Mouse (Mus musculus) lung, adult 2 months (tissue): ENCODE measurements at regions not wholly inside any gene's neighbourhood (a gene's known extent, or its start where the extent isn't known, plus 50 kb on each side); places are given as distances from the start of the nearest gene placed in this dataset.

Experiments used
- DNase-seq: peaks from one replicate; pipeline ENCODE4 v3.0.0; 2022
- H3K4me1 ChIP-seq: fragments of 200-500 bp; 2 replicates; pipeline ENCODE4 v1.6.1; 2011; ENCODE audit warnings: low read length; ENCODE audit not compliant: control insufficient read depth, insufficient read depth
- H3K4me3 ChIP-seq: fragments of 200-500 bp; replicated peaks from 2 replicates; pipeline ENCODE3; 2011; ENCODE audit warnings: low read depth, mild to moderate bottlenecking, control low read depth, low read length; ENCODE audit errors: extremely low read depth
- CTCF ChIP-seq: fragments of 200-500 bp; IDR thresholded peaks from 2 replicates; pipeline ENCODE4 v1.5.1; 2011; ENCODE audit warnings: mild to moderate bottlenecking, low read length, control low read depth; ENCODE audit not compliant: insufficient read depth
- POLR2A ChIP-seq: fragments of 200-500 bp; IDR thresholded peaks from 2 replicates; pipeline ENCODE4 v1.6.1; 2011; ENCODE audit warnings: low read depth, mild to moderate bottlenecking, control low read depth, low read length, borderline replicate concordance; ENCODE audit errors: extremely low read depth
- WGBS: fragments of 180-500 bp; shearing (Covaris S2); methylation state at CpG from one replicate; pipeline ENCODE4 v1.1.7; 2018; 5-methylcytosine and 5-hydroxymethylcytosine counted together

DNA sequence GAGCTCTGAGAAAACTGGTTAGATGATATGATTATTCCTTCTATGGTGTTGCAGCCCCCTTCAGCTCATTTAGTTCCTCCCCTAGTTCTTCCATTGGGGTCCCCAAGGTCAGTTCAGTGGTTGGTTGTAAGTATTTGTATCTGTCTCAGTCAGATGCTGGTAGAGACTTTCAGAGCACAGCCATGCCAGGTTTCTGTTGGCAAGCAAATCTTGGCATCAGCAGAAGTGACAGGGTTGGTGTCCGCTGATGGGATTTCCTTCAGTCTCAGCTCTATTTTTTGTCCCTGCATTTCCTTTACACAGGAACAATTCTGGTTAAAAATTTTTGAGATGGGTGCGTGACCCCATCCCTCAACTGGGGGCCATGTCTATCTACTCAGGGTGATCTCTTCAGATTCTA lies 55.3 kb upstream of the Spaca1 start:
- 95% methylated on average over 2 of the region's 2 CpGs for WGBS
- Histone ChIP-seq H3K4me1 (no peaks in the 10 kb centered on the region), H3K4me3 (no peak overlapping the region)
- TF ChIP-seq POLR2A (no peak), CTCF (no peak)
- no peak for DNase-seq

DNA sequence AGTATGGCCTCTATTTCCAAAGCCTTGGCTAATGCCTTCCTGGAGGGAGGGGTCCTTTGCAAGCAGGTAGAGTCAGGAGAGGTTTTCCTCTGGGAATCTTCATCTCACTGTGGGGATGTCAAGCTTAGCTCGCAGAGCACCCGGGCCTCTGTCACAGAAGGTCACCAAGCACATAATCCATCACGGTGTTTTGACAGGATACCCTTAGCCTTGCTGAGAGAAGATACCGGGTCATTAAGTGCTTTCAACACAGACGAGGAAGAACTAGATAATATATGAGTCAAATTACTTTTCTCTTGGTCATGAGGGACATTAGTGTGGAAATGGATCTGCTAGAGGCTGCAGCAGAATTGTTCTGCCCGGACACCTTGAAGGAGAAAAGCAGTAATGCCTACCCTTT lies 64.3 kb upstream of the Spaca1 start:
- no peaks in the 10 kb centered on the region for H3K4me1 ChIP-seq
- no peak for DNase-seq
- 27% methylated on average over 6 of the region's 6 CpGs for WGBS
- TF ChIP-seq POLR2A (no peak), CTCF (no peak)
- no peak overlapping the region for H3K4me3 ChIP-seq

DNA sequence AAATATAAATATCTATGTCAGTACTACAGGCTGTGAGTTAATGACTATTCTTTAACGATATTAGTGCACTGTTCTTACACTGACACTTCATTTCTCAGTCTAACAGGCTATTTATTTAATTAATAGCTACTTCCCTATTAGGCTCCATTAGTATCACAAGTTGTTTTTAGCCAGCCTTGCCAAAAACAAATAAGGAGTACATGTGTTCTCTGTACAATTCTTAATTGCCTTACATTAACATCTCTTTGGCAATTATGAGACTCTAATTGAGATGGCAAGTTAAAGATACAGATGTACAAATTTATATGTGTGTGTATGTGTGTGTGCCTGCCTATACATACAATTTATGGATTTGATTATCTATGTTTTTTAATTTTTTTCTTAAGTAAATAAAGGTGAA lies 67.1 kb upstream of the Spaca1 start:
- 36% methylated on average over 1 of the region's 1 CpGs for WGBS
- TF ChIP-seq POLR2A (no peak), CTCF (no peak)
- DNase-seq: no peak
- H3K4me3 ChIP-seq: no peak overlapping the region
- H3K4me1 ChIP-seq: no peaks in the 10 kb centered on the region

DNA sequence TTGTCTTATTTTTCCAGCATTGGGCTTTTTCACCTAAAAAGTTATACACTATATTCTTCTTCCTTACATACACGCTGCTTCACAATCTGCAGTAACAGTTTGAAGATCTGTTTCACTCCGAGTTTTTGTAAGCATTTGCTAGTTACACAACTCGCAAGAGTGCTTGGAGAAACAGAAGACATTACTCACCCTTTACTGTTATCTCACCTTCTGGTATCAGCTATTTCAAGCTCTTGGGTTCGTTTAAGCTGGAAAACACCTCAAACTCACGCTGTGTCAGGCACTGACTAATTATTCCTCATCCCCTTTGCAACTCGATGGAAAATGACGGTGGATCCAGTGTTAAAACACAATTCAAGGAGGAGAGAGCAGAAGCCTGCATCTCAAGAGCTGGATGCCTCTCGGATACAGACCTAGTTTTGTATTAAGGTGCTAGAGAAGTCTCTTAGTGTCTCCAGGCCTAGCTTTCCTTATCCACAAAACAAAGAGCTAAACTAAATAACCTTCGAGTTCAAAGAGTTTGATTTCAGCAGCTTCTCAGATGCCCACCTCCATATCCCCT lies 73.0 kb upstream of the Spaca1 start:
- 52% methylated on average over 9 of the region's 9 CpGs for WGBS
- no peak for DNase-seq
- H3K4me1 ChIP-seq: no peaks in the 10 kb centered on the region
- no peak for TF ChIP-seq POLR2A
- TF ChIP-seq CTCF: no peak
- no peak overlapping the region for H3K4me3 ChIP-seq

GRCm38 (mm10) chr4:34128224-34128623 lies 78.2 kb upstream of the Spaca1 start:
- no peak for TF ChIP-seq POLR2A
- TF ChIP-seq CTCF: no peak
- DNase-seq: no peak
- WGBS: 74% methylated on average over 4 of the region's 4 CpGs
- Histone ChIP-seq H3K4me1 (no peaks in the 10 kb centered on the region), H3K4me3 (no peak overlapping the region)

DNA sequence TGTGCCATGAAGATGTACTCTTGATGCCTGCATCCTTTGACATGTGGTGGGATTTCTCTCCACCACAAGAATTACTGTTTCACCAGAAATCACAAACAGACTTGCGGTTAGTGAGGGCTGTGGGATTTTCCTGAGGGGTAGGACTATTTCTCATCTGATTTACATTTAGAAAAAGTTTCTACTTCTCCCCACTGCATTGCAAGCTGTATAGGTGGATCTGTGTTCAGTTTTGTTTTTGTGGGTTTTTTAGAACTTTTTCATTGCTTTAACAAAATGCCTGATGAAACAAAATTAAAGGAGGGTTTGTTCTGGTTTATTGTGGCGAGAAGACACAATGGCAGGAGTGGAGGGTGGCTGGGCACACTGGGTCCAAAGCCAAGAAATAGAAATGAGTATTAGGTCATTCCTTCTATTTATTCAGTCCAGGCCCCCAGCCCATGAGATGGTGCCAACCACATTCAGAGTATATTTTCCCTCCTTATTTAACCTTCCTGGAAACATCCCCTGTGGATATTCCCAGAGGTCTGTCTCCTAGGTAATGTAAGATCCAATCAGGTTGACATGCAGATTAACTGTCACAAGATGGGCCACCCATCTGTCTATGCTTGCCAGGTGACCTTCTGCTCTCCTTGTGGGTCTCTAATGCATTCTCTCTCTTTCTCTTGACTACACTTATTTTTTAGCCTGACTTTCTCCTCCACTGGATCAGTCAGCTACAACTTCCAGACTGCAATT lies 96.3 kb upstream of the Spaca1 start:
- no peaks in the 10 kb centered on the region for H3K4me1 ChIP-seq
- 79% methylated on average over 2 of the region's 2 CpGs for WGBS
- no peak for DNase-seq
- no peak overlapping the region for H3K4me3 ChIP-seq
- TF ChIP-seq POLR2A: no peak
- no peak for TF ChIP-seq CTCF

DNA sequence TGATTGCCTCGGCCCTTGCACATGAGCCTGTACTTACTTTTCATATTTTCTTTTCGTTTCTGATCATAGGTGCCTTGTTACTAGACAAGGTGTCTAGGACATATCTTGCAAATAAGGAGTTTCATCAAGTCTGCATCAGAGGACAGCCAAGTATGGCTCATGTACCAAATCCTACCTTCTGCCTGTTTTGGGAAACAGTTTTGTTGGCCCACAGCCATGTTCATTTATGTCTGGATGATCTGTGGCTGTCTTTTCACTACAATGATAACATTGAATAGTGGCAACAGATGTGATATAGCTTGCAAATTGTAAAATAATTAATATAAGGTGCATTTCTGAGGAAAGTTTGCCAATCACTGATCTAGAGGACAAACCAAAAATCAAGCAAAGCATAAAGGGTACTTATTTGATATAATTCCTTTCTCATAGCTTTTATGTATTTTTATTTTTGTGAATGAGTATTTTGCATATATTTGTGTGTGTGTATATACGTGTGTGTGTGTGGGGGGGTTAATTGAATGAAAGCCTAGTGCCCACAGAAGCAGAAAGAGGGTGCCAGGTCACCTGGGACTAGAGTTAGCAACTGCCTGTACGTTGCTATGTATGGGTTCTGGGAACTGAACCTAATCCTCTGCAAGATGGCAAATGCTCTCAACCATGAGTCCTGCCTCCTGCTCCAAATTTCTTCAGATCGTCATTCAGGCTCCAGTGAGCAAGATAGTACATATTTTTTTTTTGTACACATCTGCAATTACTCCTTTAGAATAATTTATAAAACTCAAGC lies 99.2 kb upstream of the Spaca1 start:
- Histone ChIP-seq H3K4me3 (no peak overlapping the region), H3K4me1 (no peaks in the 10 kb centered on the region)
- DNase-seq: no peak
- WGBS: 65% methylated on average over 5 of the region's 5 CpGs
- TF ChIP-seq CTCF (no peak), POLR2A (no peak)

GRCm38 (mm10) chr4:34151605-34152347 lies 101.8 kb upstream of the Spaca1 start:
- no peak for TF ChIP-seq CTCF
- no peak for TF ChIP-seq POLR2A
- 51% methylated on average over 10 of the region's 10 CpGs for WGBS
- no peak for DNase-seq

GRCm38 (mm10) chr4:34155501-34155900 lies 105.5 kb upstream of the Spaca1 start:
- WGBS: 85% methylated on average over 6 of the region's 6 CpGs
- no peak for DNase-seq
- TF ChIP-seq POLR2A: no peak
- no peak for TF ChIP-seq CTCF
- Histone ChIP-seq H3K4me3 (no peak overlapping the region), H3K4me1 (no peaks in the 10 kb centered on the region)

More at GRCm38 (mm10) chr4:34151605-34152347, 101.8 kb upstream of the Spaca1 start:
- no peaks in the 10 kb centered on the region for H3K4me1 ChIP-seq
- H3K4me3 ChIP-seq: no peak overlapping the region
